Mouse (Mus musculus) adipose tissue, adult 10 weeks (tissue): ENCODE measurements around the gene Olfr670. TPM values are rescaled to one million over a fixed set of nuclear protein-coding genes. Genes with fewer than 3 reads are reported as not detected.

Experiments used
- polyA plus RNA-seq: library from polyadenylated mRNA; stranded (reverse); fragments of 350-450 nt; fragmentation: Illumina TruSeq; extraction: RNeasy Lipid Tissue Mini Kit (QIAGEN cat#74804); gene quantifications from one replicate; pipeline ENCODE4 v1.2.3, GENCODE M21; 2014; ENCODE audit warnings: low read depth, low replicate concordance

Olfr670 gene
- polyA plus RNA-seq, result not detected

GRCm38 (mm10) chr7:104962520-104962919 is at the start of gene Olfr670:
TSS of gene Olfr670 (minus strand) at chr7:104962620.

DNA sequence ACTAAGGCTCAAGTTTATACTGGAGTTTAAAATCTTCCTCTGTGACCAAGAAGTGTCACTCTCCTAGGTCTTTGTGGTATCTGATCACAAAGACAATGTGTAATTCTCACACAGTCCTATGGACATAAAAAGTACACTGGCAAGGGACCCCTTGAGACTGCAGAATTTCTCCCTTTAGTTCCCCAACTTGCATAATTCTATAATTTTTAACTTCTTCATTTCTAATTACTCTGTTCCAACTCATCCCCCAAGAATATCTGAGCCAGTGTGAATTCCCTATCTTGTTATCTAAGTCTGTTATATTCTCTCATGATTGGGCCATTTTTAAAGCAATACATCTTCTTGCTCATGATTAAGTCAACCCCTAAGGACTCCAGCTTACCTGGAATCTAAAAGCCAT is 39.5 kb upstream of the Olfr670 start, which contains the start of gene Olfr672:
TSS of gene Olfr672 (minus strand) at position 101 of the 400 bp plus-strand sequence.

DNA sequence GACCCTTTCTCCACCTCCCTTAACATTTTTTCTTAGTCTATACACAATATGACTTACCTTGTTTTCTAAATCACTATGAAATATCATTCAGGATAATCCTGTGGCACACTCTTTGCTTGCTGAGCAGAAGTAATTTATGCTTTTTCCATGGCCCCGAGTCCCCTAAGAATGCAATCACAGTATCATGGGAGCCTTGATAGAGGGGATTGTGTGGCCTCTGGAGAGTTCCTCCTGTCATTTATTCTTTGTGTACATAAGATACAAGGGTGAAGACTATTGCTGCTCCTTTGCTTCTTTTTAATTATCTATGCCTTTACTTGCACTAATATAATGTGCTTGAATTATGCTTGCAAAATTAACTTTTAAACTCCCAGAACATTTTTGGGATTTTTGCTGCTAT is 16.6 kb upstream of the Olfr670 start, which contains the start of gene Olfr671:
TSS of gene Olfr671 (minus strand) at position 101 of the 400 bp plus-strand sequence.

GRCm38 (mm10) chr7:104933940-104934339 is 28.5 kb downstream of the Olfr670 start, which contains the start of gene Olfr669:
TSS of gene Olfr669 (plus strand) at chr7:104934240.

DNA sequence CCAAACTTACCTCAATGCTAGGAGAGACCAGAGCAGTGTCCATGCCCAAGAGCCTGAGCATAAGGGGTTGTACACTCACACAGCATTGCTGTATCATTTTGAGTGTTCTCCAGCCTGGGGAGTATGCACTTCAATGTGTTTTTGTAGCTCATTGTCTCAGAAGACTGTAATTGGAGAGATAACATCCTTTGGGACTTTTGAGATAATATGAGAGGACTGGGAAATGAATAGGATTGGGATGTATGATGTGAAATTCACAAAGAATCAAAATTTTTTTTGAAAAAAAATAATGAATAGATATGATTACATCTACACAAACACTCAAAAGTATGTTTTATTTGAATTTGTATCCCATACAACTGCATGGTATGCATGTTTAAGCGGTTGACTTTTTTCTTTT is 34.5 kb downstream of the Olfr670 start, which contains the start of gene Olfr668:
TSS of gene Olfr668 (minus strand) at position 101 of the 400 bp plus-strand sequence.

DNA sequence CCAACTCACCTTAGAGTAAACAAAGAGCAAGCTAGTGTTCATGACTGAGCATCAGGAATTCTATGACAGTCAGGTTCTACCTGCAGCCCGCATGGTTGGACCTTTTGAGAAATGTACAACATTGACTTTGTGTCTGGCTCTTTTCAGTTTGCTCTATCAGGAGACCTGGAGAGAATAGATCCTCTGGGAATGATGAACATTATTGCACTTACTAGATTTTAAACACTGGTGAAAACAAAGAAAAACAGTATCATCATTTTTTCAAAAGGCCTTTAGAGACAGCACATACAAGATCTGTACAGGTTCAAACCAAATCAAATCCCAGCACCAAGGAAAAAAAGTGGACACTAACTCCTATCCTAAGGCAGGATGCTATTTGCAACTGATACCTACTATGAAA is 41.0 kb downstream of the Olfr670 start, which contains the start of gene Olfr667:
TSS of gene Olfr667 (minus strand) at position 101 of the 400 bp plus-strand sequence.

Other genes starting within 250 kb of the Olfr670 start
- gene Usp17le, start 185.2 kb downstream of the Olfr670 start, polyA plus RNA-seq, result not detected
- 0.22 TPM for gene Usp17lb, start 120.0 kb downstream of the Olfr670 start, polyA plus RNA-seq
- gene Usp17la, start 105.6 kb downstream of the Olfr670 start, polyA plus RNA-seq, result not detected
- not detected for gene Olfr665, start 84.6 kb downstream of the Olfr670 start, polyA plus RNA-seq
- gene Olfr666, start 66.7 kb downstream of the Olfr670 start, polyA plus RNA-seq, result 0.20 TPM
- gene Olfr667, start 41.1 kb downstream of the Olfr670 start, polyA plus RNA-seq, result not detected
- not detected for gene Olfr668, start 34.6 kb downstream of the Olfr670 start, polyA plus RNA-seq
- not detected for gene Olfr669, start 28.4 kb downstream of the Olfr670 start, polyA plus RNA-seq
- gene Olfr671, start 16.5 kb upstream of the Olfr670 start, polyA plus RNA-seq, result not detected
- not detected for gene Olfr672, start 39.4 kb upstream of the Olfr670 start, polyA plus RNA-seq
- gene Olfr675, start 65.8 kb upstream of the Olfr670 start, polyA plus RNA-seq, result not detected
- not detected for gene Olfr676, start 70.1 kb upstream of the Olfr670 start, polyA plus RNA-seq
- not detected for gene Olfr677, start 88.8 kb upstream of the Olfr670 start, polyA plus RNA-seq
- not detected for gene Olfr678, start 101.9 kb upstream of the Olfr670 start, polyA plus RNA-seq
- not detected for gene Olfr679, start 118.6 kb upstream of the Olfr670 start, polyA plus RNA-seq
- gene Olfr680-ps1, start 130.2 kb upstream of the Olfr670 start, polyA plus RNA-seq, result not detected
- gene Olfr681, start 154.2 kb upstream of the Olfr670 start, polyA plus RNA-seq, result not detected
- not detected for gene Olfr683, start 184.4 kb upstream of the Olfr670 start, polyA plus RNA-seq
- gene Olfr684, start 201.0 kb upstream of the Olfr670 start, polyA plus RNA-seq, result not detected
- not detected for gene Olfr685, start 223.4 kb upstream of the Olfr670 start, polyA plus RNA-seq
- gene Olfr686, start 244.9 kb upstream of the Olfr670 start, polyA plus RNA-seq, result not detected